Mouse (Mus musculus): ENCODE data around the gene Atp8a2. TPM values are rescaled to one million over a fixed set of nuclear protein-coding genes. Genes with fewer than 3 reads are reported as not detected.

Gene Atp8a2
- total RNA-seq, 1 experiment, result 0.62 TPM

DNA sequence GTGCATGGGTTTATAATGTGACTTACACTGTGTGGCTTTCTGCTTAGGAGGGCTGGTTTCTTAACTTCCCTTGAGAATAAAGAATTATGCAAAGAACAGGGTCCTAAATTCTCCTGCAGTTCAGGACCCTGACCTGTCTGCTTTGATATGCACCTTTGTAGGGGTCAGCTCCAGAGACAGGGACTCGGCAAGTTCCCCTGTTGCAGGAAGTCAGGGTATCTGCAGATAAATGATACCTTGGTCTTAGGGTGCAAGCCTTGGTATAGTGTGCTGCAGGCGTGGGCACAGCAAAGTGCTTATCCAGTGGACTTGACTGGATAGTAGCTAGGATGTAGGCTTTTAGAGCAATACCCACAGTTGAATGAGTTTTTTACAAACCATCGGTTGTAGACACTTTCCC is 552.1 kb downstream of the Atp8a2 start:
- in situ Hi-C loops (cut with MboI; ENCODE audit: low sequenced_read_pairs in 2 of 2, unreplicated experiment in 2 of 2), result no loop called here
- Histone ChIP-seq H3K9me3 (ENCODE audit: control insufficient read depth, insufficient read depth, low read depth, low read length) (no peaks in the 10 kb centered on the region), H3K36me3 (ENCODE audit: control insufficient read depth, insufficient read depth, low read length, poor library complexity, severe bottlenecking) (no peaks in the 10 kb centered on the region), H3K4me1 (ENCODE audit: control insufficient read depth in 2 of 2, insufficient read depth in 2 of 2, low read length in 2 of 2, poor library complexity in 1 of 2) (peaks cover 0 to 4% of the 10 kb centered on the region in 2 experiments; a peak in 1 of 4 replicates), H3K9ac (ENCODE audit: insufficient read depth, low read depth, low read length, poor library complexity, severe bottlenecking) (no peak overlapping the region), H3K4me3 (ENCODE audit: insufficient read depth in 1 of 2, low read depth in 1 of 2, low read length in 2 of 2, poor library complexity in 1 of 2, severe bottlenecking in 1 of 2) (no peak overlapping the region), H3K27ac (ENCODE audit: insufficient read depth, low read depth, low read length, poor library complexity, severe bottlenecking) (no peak overlapping the region)
- TF ChIP-seq MAFK (IDR thresholded peaks at IDR 0.05; ENCODE audit: insufficient read depth, low read depth, low read length) (no peak), HCFC1 (IDR thresholded peaks at IDR 0.05; ENCODE audit: borderline replicate concordance, insufficient read depth, low read length) (no peak), CHD2 (IDR thresholded peaks at IDR 0.05; ENCODE audit: low read depth, low read length) (no peak), ZC3H11A (IDR thresholded peaks at IDR 0.05; ENCODE audit: borderline replicate concordance, low read depth, low read length) (no peak), ZNF384 (IDR thresholded peaks at IDR 0.05; ENCODE audit: low read depth, low read length) (no peak)
- DNase-seq (ENCODE audit: low read depth, low spot score), result no peak

GRCm38 (mm10) chr14:59644166-59644565 is 552.8 kb downstream of the Atp8a2 start:
- no peaks in the 10 kb centered on the region for H3K36me3 ChIP-seq (ENCODE audit: control insufficient read depth, insufficient read depth, low read length, poor library complexity, severe bottlenecking)
- no peak overlapping the region for H3K9ac ChIP-seq (ENCODE audit: insufficient read depth, low read depth, low read length, poor library complexity, severe bottlenecking)
- H3K27ac ChIP-seq (ENCODE audit: insufficient read depth, low read depth, low read length, poor library complexity, severe bottlenecking), result no peak overlapping the region
- TF ChIP-seq HCFC1 (IDR thresholded peaks at IDR 0.05; ENCODE audit: borderline replicate concordance, insufficient read depth, low read length), result no peak
- no peak for TF ChIP-seq ZNF384 (IDR thresholded peaks at IDR 0.05; ENCODE audit: low read depth, low read length)
- TF ChIP-seq MAFK (IDR thresholded peaks at IDR 0.05; ENCODE audit: insufficient read depth, low read depth, low read length), result no peak
- no peak for TF ChIP-seq CHD2 (IDR thresholded peaks at IDR 0.05; ENCODE audit: low read depth, low read length)
- no peak for TF ChIP-seq ZC3H11A (IDR thresholded peaks at IDR 0.05; ENCODE audit: borderline replicate concordance, low read depth, low read length)
- H3K4me1 ChIP-seq (ENCODE audit: control insufficient read depth in 2 of 2, insufficient read depth in 2 of 2, low read length in 2 of 2, poor library complexity in 1 of 2), result peaks cover 0 to 4% of the 10 kb centered on the region in 2 experiments; a peak in 1 of 4 replicates
- H3K4me3 ChIP-seq (ENCODE audit: insufficient read depth in 1 of 2, low read depth in 1 of 2, low read length in 2 of 2, poor library complexity in 1 of 2, severe bottlenecking in 1 of 2), result no peak overlapping the region
- H3K9me3 ChIP-seq (ENCODE audit: control insufficient read depth, insufficient read depth, low read depth, low read length), result no peaks in the 10 kb centered on the region
- in situ Hi-C loops (cut with MboI; ENCODE audit: low sequenced_read_pairs in 2 of 2, unreplicated experiment in 2 of 2), result no loop called here
- no peak for DNase-seq (ENCODE audit: low read depth, low spot score)

DNA sequence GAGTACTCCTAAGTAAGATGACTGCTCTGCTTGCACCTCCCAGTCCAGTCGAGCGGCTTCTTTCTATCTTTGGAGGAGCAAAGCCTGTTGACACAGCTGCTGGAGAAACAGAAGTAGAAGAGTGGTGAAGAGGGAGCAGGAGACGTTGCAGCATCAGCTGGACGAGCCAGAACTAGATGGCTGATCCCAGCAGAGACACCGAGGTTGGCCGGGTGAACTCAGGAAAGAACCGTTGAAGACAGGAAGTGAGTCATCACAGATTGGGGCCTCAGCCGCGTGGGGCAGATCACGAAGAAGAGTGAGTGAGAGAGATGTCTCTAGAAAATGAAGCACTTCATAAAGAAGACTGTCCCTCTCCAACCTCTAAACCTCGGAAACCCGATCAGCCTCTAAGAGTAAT is 553.4 kb downstream of the Atp8a2 start:
- Histone ChIP-seq H3K9ac (ENCODE audit: insufficient read depth, low read depth, low read length, poor library complexity, severe bottlenecking) (no peak overlapping the region), H3K4me1 (ENCODE audit: control insufficient read depth in 2 of 2, insufficient read depth in 2 of 2, low read length in 2 of 2, poor library complexity in 1 of 2) (peaks cover 0 to 4% of the 10 kb centered on the region in 2 experiments; a peak in 1 of 4 replicates), H3K27ac (ENCODE audit: insufficient read depth, low read depth, low read length, poor library complexity, severe bottlenecking) (no peak overlapping the region), H3K9me3 (ENCODE audit: control insufficient read depth, insufficient read depth, low read depth, low read length) (no peaks in the 10 kb centered on the region), H3K4me3 (ENCODE audit: insufficient read depth in 1 of 2, low read depth in 1 of 2, low read length in 2 of 2, poor library complexity in 1 of 2, severe bottlenecking in 1 of 2) (no peak overlapping the region), H3K36me3 (ENCODE audit: control insufficient read depth, insufficient read depth, low read length, poor library complexity, severe bottlenecking) (no peaks in the 10 kb centered on the region)
- in situ Hi-C loops (cut with MboI; ENCODE audit: low sequenced_read_pairs in 2 of 2, unreplicated experiment in 2 of 2), result no loop called here
- TF ChIP-seq CHD2 (IDR thresholded peaks at IDR 0.05; ENCODE audit: low read depth, low read length) (no peak), ZC3H11A (IDR thresholded peaks at IDR 0.05; ENCODE audit: borderline replicate concordance, low read depth, low read length) (no peak), MAFK (IDR thresholded peaks at IDR 0.05; ENCODE audit: insufficient read depth, low read depth, low read length) (no peak), HCFC1 (IDR thresholded peaks at IDR 0.05; ENCODE audit: borderline replicate concordance, insufficient read depth, low read length) (no peak), ZNF384 (IDR thresholded peaks at IDR 0.05; ENCODE audit: low read depth, low read length) (no peak)
- no peak for DNase-seq (ENCODE audit: low read depth, low spot score)

GRCm38 (mm10) chr14:59641856-59642255 is 555.1 kb downstream of the Atp8a2 start:
- H3K9me3 ChIP-seq (ENCODE audit: control insufficient read depth, insufficient read depth, low read depth, low read length), result no peaks in the 10 kb centered on the region
- H3K4me3 ChIP-seq (ENCODE audit: insufficient read depth in 1 of 2, low read depth in 1 of 2, low read length in 2 of 2, poor library complexity in 1 of 2, severe bottlenecking in 1 of 2), result no peak overlapping the region
- no peak overlapping the region for H3K27ac ChIP-seq (ENCODE audit: insufficient read depth, low read depth, low read length, poor library complexity, severe bottlenecking)
- DNase-seq (ENCODE audit: low read depth, low spot score), result no peak
- TF ChIP-seq MAFK (IDR thresholded peaks at IDR 0.05; ENCODE audit: insufficient read depth, low read depth, low read length) (no peak), ZNF384 (IDR thresholded peaks at IDR 0.05; ENCODE audit: low read depth, low read length) (no peak), HCFC1 (IDR thresholded peaks at IDR 0.05; ENCODE audit: borderline replicate concordance, insufficient read depth, low read length) (no peak), CHD2 (IDR thresholded peaks at IDR 0.05; ENCODE audit: low read depth, low read length) (no peak), ZC3H11A (IDR thresholded peaks at IDR 0.05; ENCODE audit: borderline replicate concordance, low read depth, low read length) (no peak)
- no peak overlapping the region for H3K9ac ChIP-seq (ENCODE audit: insufficient read depth, low read depth, low read length, poor library complexity, severe bottlenecking)
- in situ Hi-C loops (cut with MboI; ENCODE audit: low sequenced_read_pairs in 2 of 2, unreplicated experiment in 2 of 2), result no loop called here
- H3K4me1 ChIP-seq (ENCODE audit: control insufficient read depth in 2 of 2, insufficient read depth in 2 of 2, low read length in 2 of 2, poor library complexity in 1 of 2), result peaks cover 0 to 2% of the 10 kb centered on the region in 2 experiments; a peak in 1 of 4 replicates
- H3K36me3 ChIP-seq (ENCODE audit: control insufficient read depth, insufficient read depth, low read length, poor library complexity, severe bottlenecking), result no peaks in the 10 kb centered on the region
